Mouse (Mus musculus): ENCODE results near the gene Gm45208.
"Not testable (repeated sequence)": the region's sequence is repeated elsewhere in the genome, so short reads cannot be mapped to it uniquely, and the experiment has no call there.

Gene Gm45208

GRCm38 (mm10) chrX:7728215-7728921 lies 6.3 kb downstream of the Gm45208 start, which contains the start of gene Praf2:
Gene Praf2, plus strand, starts transcription at chrX:7728439.
- peak; percentile 71 for DNase-seq

- no peak for DNase-seq
These were observed 6.8 kb downstream of the Gm45208 start for GRCm38 (mm10) chrX:7728922-7729265.

GRCm38 (mm10) chrX:7733571-7734156 lies 11.6 kb downstream of the Gm45208 start:
- DNase-seq, result peak; percentile 73

GRCm38 (mm10) chrX:7739336-7740081 lies 17.5 kb downstream of the Gm45208 start:
- peak; percentile 74 for DNase-seq

- DNase-seq, result peak; percentile 35
These were observed 18.2 kb downstream of the Gm45208 start for GRCm38 (mm10) chrX:7740082-7740819.

GRCm38 (mm10) chrX:7741103-7741502 lies 19.1 kb downstream of the Gm45208 start:
- DNase-seq, result no peak

DNA sequence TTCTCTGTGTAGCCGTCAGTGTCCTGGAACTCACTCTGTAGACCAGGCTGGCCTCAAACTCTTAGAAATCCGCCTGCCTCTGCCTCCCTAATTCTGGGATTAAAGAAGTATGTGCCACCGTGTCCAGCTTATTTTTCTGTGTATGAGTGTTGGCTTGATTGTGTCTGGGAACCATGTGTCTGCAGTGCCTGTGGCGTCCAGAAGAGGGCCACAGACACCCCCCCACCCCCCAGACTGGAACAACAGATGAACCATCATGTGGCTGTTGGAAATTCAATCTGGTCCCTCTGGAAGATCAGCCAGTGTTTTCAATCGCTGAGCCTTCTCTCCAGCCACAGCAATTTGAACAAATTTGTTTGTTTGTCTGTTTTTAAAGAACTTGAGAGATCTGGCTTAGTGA lies 21.4 kb downstream of the Gm45208 start:
- DNase-seq, result no peak

- no peak for DNase-seq
These were observed 22.9 kb downstream of the Gm45208 start for GRCm38 (mm10) chrX:7744940-7745339.

DNA sequence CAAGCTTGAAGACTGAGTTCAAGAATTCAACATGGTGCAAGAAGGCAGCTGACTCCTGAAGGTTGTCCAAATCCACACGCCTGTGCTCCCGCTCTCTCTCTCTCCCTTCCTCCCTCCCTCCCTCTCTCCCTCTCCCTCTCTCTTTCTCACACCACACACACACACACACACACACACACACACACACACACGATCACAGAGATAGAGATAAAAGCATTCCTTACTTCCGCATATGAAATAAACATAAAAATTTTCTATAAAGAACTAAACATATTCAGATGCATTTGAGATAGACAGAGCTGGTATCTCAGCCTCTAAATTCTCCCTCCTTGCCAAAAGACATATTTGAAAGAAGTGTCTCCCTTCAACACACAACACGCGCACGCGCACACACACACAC lies 23.4 kb downstream of the Gm45208 start:
- DNase-seq, result no peak

DNA sequence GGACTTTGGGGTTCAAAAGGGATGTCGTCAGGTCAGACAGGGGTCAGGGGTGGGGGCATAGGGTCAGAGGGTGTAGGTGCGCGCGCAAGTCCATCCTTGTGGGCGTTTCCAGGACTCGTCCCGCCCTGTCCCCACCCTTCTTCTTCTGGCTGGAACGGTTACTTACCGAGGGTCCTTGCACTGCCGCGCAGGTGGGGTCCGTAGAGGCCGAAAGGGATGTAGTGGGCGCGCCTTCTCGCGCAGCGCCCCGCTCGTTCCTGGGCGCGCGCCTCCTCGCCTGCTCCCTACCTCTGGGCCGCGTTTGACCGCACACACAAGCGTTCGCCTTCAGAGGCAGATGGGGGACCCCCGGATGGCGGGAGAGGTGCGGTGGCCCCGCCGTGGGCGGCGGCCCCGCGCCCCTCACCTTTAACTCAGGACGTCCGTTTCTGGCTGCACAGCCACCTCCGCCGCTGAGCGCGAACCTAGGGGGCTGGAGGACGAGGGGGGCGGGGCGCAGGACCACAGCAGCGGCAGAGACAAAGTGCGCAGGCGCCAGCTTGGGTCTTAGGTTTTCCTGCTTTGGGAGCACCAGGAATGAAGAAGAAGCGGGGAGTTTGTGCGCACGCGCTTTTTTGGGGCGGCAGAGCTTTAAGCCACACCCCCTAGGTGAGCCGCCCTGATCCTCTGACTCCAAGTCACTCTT lies 28.5 kb downstream of the Gm45208 start, which contains the start of gene Ccdc120:
Gene Ccdc120, minus strand, starts transcription at position 474 of the 685 bp plus-strand sequence.
- peak; percentile 70 for DNase-seq

DNA sequence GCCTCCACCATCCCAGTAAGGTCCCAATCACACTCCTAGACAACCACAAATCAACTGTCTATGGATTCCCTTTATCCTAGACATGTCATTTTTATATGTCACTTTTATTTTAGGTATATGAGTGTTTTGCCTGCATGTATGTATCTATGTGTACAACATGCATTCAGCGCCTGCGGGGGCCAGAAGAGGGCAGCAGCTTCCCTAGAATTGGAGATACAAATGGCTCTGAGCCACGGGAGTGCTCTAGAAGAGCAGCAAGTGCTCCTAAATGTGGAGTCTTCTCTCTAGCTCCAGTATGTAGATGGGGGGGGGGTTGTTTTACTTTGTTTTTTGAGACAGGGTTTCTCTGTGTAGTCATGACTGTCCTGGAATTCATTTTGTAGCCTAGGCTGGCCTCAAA lies 31.6 kb downstream of the Gm45208 start:
- not testable (repeated sequence) for DNase-seq

DNA sequence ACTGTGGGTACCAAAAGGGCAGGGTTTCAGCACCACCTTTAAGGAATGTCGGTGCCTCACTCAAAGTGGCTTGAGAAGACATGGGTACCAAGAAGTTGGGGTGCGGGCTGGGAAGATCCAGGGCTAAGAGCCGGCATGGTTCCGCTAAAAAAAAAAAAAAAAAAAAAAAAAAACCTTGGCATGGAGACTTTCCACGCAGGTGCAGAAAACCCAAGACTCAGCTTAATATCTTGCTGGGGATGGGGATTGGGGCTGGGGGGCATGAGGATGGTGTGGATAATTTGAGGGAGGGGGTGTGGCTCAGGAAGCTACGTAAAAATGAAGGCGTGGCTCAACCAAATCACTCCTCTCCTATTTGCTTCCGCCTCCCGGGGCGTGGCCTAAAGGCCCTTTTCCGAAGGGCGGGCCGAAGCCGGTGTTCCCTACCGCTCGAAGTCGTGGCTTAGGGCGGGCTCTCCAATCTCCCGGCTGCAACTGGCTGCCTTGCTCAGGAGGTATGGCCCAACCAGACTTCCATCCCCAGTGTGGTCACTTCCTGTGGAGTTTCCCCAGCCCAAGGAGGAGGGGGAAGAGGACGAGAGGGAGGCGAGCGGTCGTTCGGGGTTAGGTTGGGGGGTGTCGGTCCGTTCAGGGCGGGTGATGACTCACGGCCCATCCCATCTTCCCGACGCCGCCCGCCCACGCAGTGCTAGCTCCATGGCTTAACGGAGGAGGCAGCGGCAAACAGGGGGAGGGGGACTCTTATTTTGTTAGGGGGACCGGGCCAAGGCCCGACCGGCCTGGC lies 40.3 kb downstream of the Gm45208 start, which contains the start of gene Tfe3:
Gene Tfe3, plus strand, starts transcription at position 424 of the 784 bp plus-strand sequence.
- peak; percentile 89 for DNase-seq

GRCm38 (mm10) chrX:7762921-7763197 lies 40.8 kb downstream of the Gm45208 start:
- DNase-seq, result no peak

- DNase-seq, result peak; percentile 30
These were observed 41.8 kb downstream of the Gm45208 start for GRCm38 (mm10) chrX:7763631-7764393.

- no peak for DNase-seq
These were observed 42.7 kb downstream of the Gm45208 start for GRCm38 (mm10) chrX:7764657-7765280.

DNA sequence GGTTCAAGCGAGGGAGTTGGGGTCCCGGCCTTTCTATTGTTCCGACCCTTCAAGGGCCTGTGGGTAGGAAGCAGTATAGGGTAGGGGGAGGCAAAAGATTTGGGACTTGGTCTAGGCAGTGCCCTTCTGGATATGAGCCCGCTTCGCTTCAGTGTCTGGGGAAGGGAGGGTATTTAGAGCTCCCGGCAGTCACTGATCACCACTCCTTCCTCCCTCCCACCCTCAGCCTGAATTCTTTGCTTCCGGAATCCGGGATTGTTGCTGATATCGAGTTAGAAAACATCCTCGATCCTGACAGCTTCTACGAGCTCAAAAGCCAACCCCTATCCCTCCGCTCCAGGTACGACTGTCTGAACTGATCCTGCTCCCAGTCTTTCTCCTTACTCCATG lies 43.2 kb downstream of the Gm45208 start:
- no peak for DNase-seq

DNA sequence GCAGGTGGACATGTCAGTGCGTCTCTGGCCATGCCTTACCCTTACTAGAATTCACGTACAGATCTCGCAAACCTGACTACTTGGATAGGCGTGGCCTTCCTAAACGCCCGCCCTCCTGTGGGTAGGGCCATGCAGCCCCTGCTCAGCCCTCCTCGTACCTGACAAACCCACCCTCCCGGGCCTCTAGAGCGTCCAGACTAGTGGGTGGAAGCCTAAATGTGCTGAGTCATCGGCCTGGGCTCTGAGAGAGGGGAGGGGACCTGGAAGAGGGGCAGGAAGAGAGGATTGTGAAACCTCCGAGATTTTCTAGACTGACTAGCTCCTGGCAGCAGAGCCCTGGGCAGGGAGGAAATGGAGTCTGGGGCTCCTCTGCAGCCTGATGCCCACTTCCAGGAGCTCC lies 43.7 kb downstream of the Gm45208 start:
- DNase-seq, result peak; percentile 35

DNA sequence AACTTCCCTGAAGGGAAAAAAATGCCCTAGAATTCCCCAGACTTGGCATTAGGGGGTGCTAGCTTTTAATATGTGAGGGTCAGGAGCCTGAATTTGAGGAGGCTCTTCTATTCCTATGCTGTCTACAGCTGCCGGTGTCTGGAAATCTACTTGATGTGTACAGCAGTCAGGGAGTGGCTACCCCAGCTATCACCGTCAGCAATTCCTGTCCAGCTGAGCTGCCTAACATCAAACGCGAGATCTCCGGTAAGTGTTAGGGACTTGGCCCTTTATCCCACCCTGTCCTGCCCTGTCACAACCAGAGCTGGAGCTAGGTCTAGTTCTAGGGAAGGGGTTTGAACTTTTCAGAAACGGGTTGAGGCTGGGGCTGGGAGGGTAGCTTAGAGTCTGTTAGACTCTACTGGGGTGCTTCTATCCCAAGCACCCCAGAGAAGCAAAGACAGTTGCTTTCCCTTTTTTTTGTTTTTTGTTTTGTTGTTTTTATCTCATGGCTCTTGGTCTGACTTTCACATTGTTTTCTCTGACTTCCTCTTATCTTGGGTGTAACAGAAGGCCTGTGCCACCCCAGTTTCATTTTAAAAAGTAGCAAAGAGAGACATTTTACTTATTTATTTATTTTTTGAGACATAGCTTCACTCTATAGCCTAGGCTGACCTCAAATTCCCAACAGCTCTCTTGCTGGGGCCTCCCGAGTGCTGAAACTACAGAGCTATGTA lies 47.4 kb downstream of the Gm45208 start:
- DNase-seq, result no peak

GRCm38 (mm10) chrX:7772766-7773165 lies 50.7 kb downstream of the Gm45208 start:
- no peak for DNase-seq
